Mouse (Mus musculus): ENCODE results near the gene Tbc1d15. TPM values are rescaled to one million over a fixed set of nuclear protein-coding genes. Genes with fewer than 3 reads are reported as not detected.

Gene Tbc1d15
- 10 to 100 TPM; 60.7 to 67.5 (median 63.8) TPM for total RNA-seq (2022)

DNA sequence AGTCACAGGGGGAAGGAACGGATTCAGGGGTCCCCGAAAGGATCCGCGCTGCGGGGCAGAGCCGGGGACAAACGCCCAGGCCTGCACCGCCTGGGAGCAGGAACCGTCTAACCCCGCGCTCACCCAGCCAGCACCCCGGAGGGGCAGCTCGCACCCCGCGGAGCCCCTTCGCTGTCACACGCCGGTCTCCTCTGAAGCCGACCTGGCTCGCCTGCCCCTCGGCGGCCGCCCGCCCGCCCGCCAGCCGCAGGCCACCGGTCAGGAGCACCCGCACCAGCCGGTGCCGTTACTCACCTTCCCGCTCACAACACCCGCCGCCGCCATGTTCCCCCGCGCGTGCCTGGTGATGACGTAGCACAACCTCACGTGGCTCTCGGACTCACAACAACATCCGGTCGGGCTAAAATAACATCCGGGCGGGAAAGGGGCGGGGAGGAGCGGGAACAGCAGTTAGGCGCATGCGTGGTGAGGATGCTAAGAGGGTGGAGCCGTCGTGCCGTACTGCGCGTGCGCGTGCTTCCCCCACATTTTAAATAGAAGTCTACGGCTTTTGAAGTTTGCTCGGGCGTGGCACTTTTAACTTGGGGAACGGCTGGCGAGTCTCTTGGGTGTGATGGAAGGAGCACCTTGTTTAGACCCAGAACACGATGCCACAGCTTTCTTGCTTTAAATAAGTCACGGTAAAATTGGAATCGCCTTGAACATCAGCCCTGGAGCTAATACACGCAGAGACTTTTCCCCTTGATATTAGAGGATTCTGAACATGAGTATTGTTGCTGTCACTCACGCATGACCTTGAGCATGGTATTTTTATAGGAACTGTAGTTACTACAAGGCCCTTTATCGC is at the start of gene Tbc1d15:
TSS of gene Tbc1d15 (minus strand) at position 380 of the 847 bp plus-strand sequence.
- peak; percentile 98 for DNase-seq (ENCODE audit: low spot score in 2 of 2)

GRCm38 (mm10) chr10:115298683-115299082 is 47.4 kb upstream of the Tbc1d15 start:
- no peak for DNase-seq (ENCODE audit: low spot score in 2 of 2)

- DNase-seq (ENCODE audit: low spot score in 2 of 2), result no peak
Observed at GRCm38 (mm10) chr10:115297582-115297981, 46.3 kb upstream of the Tbc1d15 start.

DNA sequence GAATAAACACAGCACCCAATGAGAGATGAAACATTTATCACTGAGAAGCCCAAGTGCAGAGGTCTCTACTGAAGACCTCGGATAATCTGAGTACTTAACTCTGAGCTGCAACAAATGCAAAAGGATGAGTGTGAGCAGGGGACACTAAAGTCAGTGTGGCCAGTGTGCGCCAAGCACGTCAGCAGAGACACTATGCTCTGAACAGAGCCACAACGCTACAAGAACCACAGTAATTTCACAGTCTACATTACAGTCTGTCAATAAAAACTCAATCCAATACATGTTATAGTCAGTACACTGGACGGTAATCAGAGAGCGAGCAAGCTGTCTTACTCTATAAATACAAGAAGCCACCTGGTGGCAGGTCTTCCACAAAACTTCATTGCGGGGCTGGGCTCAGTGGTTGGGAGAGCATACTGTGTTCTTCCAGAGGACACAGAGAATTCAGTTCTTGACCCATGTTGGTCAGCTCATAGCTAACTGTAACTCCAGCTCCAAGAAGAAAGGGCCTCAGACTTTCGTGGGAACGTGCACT is 45.2 kb upstream of the Tbc1d15 start:
- DNase-seq (ENCODE audit: low spot score in 2 of 2), result no peak

- DNase-seq (ENCODE audit: low spot score in 2 of 2), result no peak
Observed at GRCm38 (mm10) chr10:115295162-115295561, 43.9 kb upstream of the Tbc1d15 start.

- no peak for DNase-seq (ENCODE audit: low spot score in 2 of 2)
Observed at GRCm38 (mm10) chr10:115294715-115295114, 43.4 kb upstream of the Tbc1d15 start.

DNA sequence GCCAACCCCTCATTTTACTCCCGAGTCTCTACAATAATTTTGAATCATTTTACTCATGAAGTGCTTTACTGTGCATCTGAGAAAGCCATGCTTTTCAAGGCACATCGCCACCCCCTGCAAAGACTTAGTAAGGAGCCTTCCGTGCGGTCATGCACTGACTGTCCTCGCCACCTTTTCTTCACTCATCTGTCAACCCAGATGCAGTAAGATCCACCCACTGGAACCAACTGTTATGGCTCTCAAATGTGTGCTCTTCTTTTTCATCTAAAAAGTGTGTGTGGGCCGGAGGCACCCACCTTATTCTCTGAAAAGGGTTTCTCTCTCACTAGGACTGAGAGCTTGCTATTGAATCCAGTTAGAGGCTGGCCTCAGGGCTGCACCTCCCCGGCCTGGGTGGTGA is 42.7 kb upstream of the Tbc1d15 start:
- no peak for DNase-seq (ENCODE audit: low spot score in 2 of 2)

DNA sequence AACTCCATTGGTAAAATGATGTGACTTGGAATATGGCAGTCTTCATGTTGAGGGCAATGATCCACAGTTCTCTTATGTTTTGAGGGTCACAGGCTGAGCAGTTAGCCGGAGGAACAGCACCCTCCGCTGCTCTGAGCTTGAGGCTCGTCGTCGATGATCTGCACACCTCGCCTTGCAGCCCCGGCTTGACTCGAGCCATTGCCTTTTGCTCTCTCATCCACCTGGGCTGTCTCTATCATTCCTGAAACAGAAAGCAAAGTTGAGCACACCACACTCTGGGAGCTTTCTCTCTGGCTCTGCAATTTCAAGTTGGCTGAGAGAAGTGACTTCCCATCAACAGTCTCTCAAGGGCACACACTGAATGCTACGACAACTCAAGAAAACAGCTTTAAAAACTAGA is 39.4 kb upstream of the Tbc1d15 start:
- no peak for DNase-seq (ENCODE audit: low spot score in 2 of 2)

DNA sequence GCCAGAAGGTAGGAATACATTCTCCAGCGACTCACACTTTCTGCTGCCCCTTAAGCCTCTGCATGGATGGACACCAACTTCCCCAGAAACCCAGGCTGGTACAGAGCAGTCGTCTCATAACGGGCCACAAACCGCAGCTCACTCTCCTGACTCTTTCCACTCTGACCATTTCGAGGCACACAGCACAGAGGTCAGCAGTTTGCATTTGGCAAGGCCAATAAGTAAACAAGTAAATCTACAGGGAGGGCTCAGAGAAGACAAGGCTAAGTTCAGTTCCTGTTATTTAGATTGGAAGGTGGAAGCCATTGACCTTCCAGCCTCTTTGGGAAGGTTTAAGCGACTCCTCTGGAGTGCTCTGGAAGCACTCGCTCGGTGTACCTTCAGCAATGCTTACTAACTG is 37.6 kb upstream of the Tbc1d15 start:
- no peak for DNase-seq (ENCODE audit: low spot score in 2 of 2)

DNA sequence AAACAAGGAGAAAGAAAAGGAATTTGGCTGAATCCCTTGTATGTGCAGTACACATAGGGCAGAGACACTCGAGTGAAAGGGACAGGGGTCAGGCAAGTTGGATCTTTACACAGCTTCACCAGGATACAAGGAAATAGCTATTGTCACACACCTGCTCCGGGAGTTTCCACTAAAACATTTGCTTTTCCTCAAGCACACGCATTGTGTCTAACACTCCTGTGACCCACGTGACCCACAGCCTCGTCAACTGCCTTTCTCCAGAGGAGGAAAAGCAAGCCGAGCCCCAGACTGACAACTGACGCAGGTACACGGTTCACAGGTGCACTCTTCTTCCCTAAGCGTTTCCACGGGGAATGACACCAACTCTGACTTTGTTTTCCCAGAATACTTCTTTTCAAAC is 32.9 kb upstream of the Tbc1d15 start:
- no peak for DNase-seq (ENCODE audit: low spot score in 2 of 2)

DNA sequence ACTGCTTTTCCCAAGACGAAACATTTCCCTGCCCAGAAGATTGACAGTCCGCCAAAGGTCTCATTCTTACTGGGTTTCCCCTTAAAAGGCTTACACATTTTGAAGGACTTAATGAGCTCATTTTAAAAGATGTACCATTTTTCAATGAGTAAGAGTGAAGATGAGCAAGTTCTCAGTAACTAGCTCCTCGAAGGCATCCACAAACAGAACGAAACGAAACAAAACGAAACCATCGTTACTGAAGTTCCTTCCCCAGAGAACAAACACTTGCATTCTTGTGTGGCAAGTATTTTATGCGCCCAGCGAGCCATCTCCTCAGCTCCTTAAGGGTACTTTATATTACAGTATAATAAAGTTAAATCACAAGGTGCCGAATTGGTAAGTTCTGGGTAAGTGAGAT is 30.1 kb upstream of the Tbc1d15 start:
- DNase-seq (ENCODE audit: low spot score in 2 of 2), result no peak

DNA sequence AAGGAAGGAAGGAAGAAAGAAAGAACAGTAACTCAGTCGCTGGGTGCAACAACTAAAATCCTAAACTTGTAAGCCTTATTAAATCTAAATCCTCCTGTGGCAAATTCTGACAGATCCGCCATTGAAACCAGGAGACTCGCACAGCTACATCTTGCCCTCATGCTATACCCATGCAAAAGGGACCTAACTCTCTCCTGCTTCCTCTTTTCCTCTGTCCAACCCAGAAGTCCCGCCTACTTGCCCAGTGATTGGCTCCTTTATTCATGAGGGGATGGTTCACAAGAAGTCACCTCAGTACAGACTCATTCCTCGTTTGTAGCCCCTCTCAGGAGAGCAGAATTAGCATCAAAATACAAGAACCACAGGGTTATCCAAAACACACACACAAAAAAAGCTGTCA is 20.4 kb upstream of the Tbc1d15 start:
- no peak for DNase-seq (ENCODE audit: low spot score in 2 of 2)

DNA sequence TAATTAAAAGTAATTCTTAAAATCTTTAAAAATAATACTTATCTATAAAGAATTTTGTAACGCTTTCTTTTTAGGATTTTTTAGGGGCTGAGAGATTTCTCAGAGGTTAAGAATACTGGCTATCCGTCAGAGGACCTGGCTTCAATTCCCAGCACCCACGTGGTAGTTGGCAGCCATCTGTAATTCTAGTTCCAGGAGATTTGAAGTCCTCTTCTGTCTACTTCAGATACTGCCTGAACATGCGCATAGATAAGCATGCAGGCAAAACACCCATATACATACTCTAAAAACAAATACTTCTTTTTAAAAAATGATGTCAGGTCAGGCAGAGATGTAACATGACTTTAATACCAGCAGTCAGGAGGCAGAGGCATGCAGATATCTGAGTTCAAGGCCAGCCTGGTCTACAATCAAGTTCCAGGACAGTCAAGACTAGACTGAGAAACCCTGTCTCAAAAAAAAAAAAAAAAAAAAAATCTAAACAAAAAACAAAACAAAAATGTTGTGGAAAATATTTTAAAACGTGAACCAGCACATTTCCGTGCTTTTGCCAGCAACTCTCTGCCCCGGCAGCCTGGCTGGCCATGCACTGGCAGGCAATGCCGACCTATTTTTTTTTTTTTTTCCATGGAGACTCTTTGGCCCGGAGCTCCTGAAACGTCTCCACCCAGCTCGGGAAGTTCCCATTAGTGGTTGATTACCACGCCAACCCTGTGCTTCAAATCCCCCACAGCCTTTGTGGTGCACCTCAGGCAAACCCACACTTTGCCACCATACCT is 19.5 kb upstream of the Tbc1d15 start:
- DNase-seq (ENCODE audit: low spot score in 2 of 2), result no peak

DNA sequence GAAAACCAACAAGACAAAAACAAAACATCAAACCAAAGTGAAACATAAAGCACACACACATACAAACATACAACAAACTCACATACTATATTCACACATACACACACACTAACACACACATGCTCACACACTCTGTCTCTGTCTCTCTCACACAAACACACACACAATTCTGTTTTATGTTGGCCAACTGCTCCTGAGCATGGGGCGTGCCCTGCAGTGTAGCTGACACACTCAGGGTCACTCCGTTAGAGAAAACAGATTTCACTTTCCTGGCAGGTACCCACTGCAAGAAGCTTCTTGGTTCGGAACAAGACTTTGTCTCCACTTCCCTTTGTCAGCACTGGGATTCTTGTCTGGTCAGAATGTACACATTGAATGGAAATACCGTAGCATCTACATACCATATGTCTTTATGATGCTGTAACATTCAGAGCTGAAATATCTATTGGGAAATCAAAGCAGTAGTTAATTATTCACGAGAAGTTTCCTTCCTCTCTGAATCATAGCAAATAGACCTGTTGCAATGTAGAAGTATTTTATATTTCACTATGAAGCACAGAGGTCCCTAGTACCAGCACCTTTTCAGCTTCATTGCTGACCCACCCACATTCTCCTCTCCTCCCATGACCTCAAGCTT is 11.8 kb upstream of the Tbc1d15 start:
- DNase-seq (ENCODE audit: low spot score in 2 of 2), result no peak

GRCm38 (mm10) chr10:115262261-115262660 is 11.0 kb upstream of the Tbc1d15 start:
- no peak for DNase-seq (ENCODE audit: low spot score in 2 of 2)

- DNase-seq (ENCODE audit: low spot score in 2 of 2), result no peak
Observed at GRCm38 (mm10) chr10:115261428-115261827, 10.2 kb upstream of the Tbc1d15 start.

GRCm38 (mm10) chr10:115256162-115256561 is 4.9 kb upstream of the Tbc1d15 start:
- DNase-seq (ENCODE audit: low spot score in 2 of 2), result no peak

GRCm38 (mm10) chr10:115253521-115253920 is 2.3 kb upstream of the Tbc1d15 start:
- DNase-seq (ENCODE audit: low spot score in 2 of 2), result no peak

DNA sequence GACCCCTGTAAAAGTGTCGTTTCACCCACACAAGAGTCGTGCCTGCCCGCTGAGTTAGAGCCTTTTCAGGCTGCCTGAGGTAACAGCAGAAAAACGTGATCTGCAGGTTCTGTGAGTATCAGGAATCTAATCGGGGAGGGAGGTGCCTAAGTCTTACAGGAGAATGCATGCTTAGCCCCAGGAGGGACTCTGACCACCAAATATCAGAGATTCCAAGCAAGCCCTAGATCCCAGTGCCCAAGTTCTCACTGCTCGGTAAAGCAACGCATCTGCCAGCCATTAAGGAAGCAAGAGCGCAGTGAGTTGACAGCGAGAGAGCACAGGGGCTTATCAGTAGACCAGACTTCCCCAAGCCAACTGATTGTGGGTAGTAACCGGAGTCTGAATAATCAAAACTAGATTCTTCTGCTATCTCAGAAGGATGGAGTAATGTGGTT is 1.1 kb upstream of the Tbc1d15 start:
- DNase-seq (ENCODE audit: low spot score in 2 of 2), result no peak

DNA sequence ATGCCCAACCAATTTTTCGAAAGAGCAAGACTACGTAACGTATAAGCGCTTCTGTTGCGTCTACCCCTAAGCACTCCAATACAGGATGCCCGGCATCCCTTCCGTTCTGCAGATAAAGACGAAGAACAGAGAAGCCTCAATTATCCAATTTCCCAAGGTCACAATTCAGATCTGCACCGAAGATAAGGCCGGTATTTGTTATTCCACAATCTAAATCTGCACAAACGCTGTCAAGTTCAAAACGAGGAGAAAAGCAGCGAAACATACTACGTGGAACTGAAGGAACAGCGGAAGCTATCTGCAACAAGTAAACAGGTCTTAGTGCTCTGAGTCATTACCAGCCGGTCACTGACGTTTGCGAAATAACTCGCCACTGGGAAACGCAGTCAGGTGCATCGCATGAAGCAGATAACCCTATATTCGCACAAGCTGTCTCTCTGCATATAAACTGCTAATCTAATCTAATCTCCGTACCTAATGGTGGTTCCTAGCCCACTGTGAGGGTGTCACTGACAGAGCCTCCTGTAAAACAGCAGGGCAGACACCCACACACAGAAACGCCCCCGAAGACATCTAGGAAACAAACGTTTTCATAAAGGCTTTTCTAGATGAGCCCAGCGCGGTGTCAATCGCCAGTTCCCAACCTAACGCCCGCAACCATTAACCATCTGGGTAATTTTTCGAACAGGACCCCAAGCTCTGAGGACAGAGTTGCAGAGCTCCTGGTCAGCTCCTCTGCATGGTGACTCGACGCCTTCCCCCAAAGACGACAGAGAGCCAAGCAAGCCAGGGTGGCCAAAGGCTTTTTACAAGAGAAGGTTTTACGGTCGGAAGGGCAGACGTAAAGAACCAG is 806 bp downstream of the Tbc1d15 start:
- no peak for DNase-seq (ENCODE audit: low spot score in 2 of 2)

- DNase-seq (ENCODE audit: low spot score in 2 of 2), result no peak
Observed at GRCm38 (mm10) chr10:115248041-115248440, 3.2 kb downstream of the Tbc1d15 start.

Measured in layer of hippocampus, adult 8-10 months (tissue).